Mouse (Mus musculus): Measurements from ENCODE around the gene Ppp6r3.

DNA sequence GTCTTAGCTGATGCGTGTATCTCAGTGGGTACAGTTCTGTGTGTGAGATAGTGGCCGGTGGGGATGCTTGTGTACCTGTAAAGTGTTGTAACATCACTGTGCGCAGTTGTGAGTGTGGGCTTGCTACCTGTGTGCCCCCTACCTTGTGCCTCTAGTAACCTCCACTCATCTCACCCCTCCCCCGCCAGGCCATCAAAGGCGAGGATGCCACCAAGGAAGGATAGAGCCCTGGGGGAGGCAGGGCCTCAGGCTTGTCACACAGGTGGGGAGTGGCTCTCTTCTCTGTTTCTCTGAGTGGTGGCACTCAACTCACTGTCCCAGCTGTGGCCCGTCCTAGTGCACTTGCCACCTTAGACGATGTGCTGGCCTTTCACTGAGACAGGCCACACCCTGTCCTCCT is 144.5 kb downstream of the Ppp6r3 start:
- no peak for TF ChIP-seq CTCF (conservative IDR thresholded peaks at IDR 0.05; ENCODE audit: low read length)
- no peak for TF ChIP-seq POU5F1 (IDR thresholded peaks at IDR 0.05; ENCODE audit: borderline replicate concordance, low read length)

Measured in E14TG2a.4 (cell line).